ENCODE assay signal across 14 mouse cellular contexts in the genomic region with DNA sequence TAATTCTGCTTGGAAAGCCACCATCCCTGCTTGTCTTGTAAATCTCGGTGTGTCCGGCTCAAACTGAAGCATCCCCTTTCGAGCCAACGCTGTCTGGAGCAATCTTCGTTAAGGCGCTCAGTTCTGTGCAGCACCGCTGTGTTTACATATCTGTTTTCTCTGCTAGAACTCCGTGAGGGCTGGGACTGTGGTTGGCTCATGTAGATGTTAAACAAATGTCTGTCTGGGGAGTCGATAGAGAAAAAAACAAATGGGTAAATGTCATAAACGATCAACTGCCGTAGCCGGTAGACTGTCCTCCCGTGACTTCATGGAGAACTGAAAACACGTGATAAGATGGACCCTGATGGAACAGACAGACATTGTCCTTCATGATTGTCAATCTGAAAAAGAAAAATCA.
A peak's percentile ranks its signal among the peaks of the same experiment; 100 is the strongest.
DNase-seq lines count a peak whose midpoint lies in the region; ATAC-seq and TF ChIP-seq lines count a peak whose summit lies in the region.
"Had no signal": no experiment of that assay in that cellular context is flagged by ENCODE, and none has a peak within 500 bp of the region (broad histone marks: within the 10 kb centered on the region; RNA-seq: fewer than 3 reads in every experiment).

No protein-coding gene starts in this region.

- peak overlapping the region; percentile 39 for H3K4me3 ChIP-seq in gastrocnemius, adult 2 months
- no peak overlapping the region for H3K4me3 ChIP-seq in midbrain, embryonic 14.5 days (replicated peaks; ENCODE audit: low read depth, low read length)
- H3K4me3 ChIP-seq in midbrain, embryonic 10.5 days = no peak overlapping the region
- peak overlapping the region; percentile 16 for H3K4me3 ChIP-seq in hindbrain, postnatal 0 days (ENCODE audit: low read length)
- no peak overlapping the region for H3K4me3 ChIP-seq in small intestine, adult 2 months (ENCODE audit: low read depth, low read length)
- H3K4me3 ChIP-seq: liver, embryonic 13.5 days; myocyte had no signal

- TF ChIP-seq POLR2A in small intestine, adult 2 months (IDR thresholded peaks at IDR 0.05; ENCODE audit: low read depth, low read length) = no peak

- H3K36me3 ChIP-seq in midbrain, embryonic 14.5 days (ENCODE audit: control insufficient read depth, insufficient read depth, low read length) = no peaks in the 10 kb centered on the region
- no peaks in the 10 kb centered on the region for H3K36me3 ChIP-seq in midbrain, embryonic 10.5 days
- H3K36me3 ChIP-seq in hindbrain, postnatal 0 days (ENCODE audit: insufficient read depth, low read length) = no peaks in the 10 kb centered on the region
- no peaks in the 10 kb centered on the region for H3K36me3 ChIP-seq in small intestine, adult 2 months (ENCODE audit: control insufficient read depth, insufficient read depth, low read length)
- H3K36me3 ChIP-seq: liver, embryonic 13.5 days had no signal

- no peak overlapping the region for H3K9ac ChIP-seq in midbrain, embryonic 14.5 days (replicated peaks; ENCODE audit: low read length)
- H3K9ac ChIP-seq in hindbrain, postnatal 0 days (replicated peaks; ENCODE audit: low read length) = no peak overlapping the region
- H3K9ac ChIP-seq: liver, embryonic 13.5 days had no signal

- no peaks in the 10 kb centered on the region for H3K9me3 ChIP-seq in midbrain, embryonic 14.5 days (ENCODE audit: control insufficient read depth, low read length)
- H3K9me3 ChIP-seq in midbrain, embryonic 10.5 days (replicated peaks) = no peaks in the 10 kb centered on the region
- no peaks in the 10 kb centered on the region for H3K9me3 ChIP-seq in hindbrain, postnatal 0 days (ENCODE audit: low read length)
- H3K9me3 ChIP-seq: liver, embryonic 13.5 days had no signal

- no peak for ATAC-seq in midbrain, embryonic 14.5 days (ENCODE audit: low FRiP score, low TSS enrichment)
- ATAC-seq in hindbrain, postnatal 0 days = peak; percentile 60
- no peak for ATAC-seq in erythroblast, adult 5-6 weeks (replicated peaks; ENCODE audit: low FRiP score, poor library complexity, severe bottlenecking)

- no peaks in the 10 kb centered on the region for H3K27me3 ChIP-seq in midbrain, embryonic 14.5 days (ENCODE audit: control insufficient read depth, insufficient read depth, low read length)
- no peaks in the 10 kb centered on the region for H3K27me3 ChIP-seq in midbrain, embryonic 10.5 days (ENCODE audit: low read depth, poor library complexity, severe bottlenecking)
- no peaks in the 10 kb centered on the region for H3K27me3 ChIP-seq in hindbrain, postnatal 0 days (ENCODE audit: insufficient read depth, low read length)
- H3K27me3 ChIP-seq in small intestine, adult 2 months (ENCODE audit: control insufficient read depth, insufficient read depth, low read length) = no peaks in the 10 kb centered on the region
- H3K27me3 ChIP-seq: liver, embryonic 13.5 days had no signal

- 0 out of 2 replicates have a peak, but pooled peaks cover 5% of the 10 kb centered on the region for H3K4me1 ChIP-seq in midbrain, embryonic 14.5 days (ENCODE audit: control insufficient read depth, insufficient read depth, low read length)
- H3K4me1 ChIP-seq in midbrain, embryonic 10.5 days = no peaks in the 10 kb centered on the region
- H3K4me1 ChIP-seq in hindbrain, postnatal 0 days (ENCODE audit: insufficient read depth, low read length) = peaks cover 7% of the 10 kb centered on the region; the same call in 1 of the 2 replicates
- H3K4me1 ChIP-seq in small intestine, adult 2 months (ENCODE audit: control insufficient read depth, insufficient read depth, insufficient read length, low read length) = no peaks in the 10 kb centered on the region
- H3K4me1 ChIP-seq: liver, embryonic 13.5 days had no signal

- WGBS in midbrain, embryonic 14.5 days = 74% methylated on average over 14 of the region's 14 CpGs
- WGBS in midbrain, embryonic 10.5 days = 91% methylated on average over 14 of the region's 14 CpGs
- 46% methylated on average over 14 of the region's 14 CpGs for WGBS in hindbrain, postnatal 0 days
- 66% methylated on average over 14 of the region's 14 CpGs for WGBS in small intestine, adult 2 months

- DNase-seq in gastrocnemius, adult 2 months = no peak
- DNase-seq in gastrocnemius, adult 8-10 months (ENCODE audit: low spot score in 2 of 2) = no peak
- peak; percentile 12 for DNase-seq in midbrain, embryonic 14.5 days
- DNase-seq in midbrain, embryonic 10.5 days (ENCODE audit: low spot score) = no peak
- DNase-seq in hindbrain, postnatal 0 days (ENCODE audit: low spot score) = peak; percentile 9
- DNase-seq in kidney, postnatal 25 days = no peak
- DNase-seq: cerebellum, adult 9-10 months; gastrocnemius, postnatal 10 days; heart, postnatal 14 days; liver, embryonic 13.5 days; spleen, adult 18-20 months had no signal

- H3K4me2 ChIP-seq in midbrain, embryonic 14.5 days (ENCODE audit: low read length) = peak overlapping the region; percentile 24
- peak overlapping the region; percentile 47 for H3K4me2 ChIP-seq in hindbrain, postnatal 0 days (ENCODE audit: low read depth, low read length)
- H3K4me2 ChIP-seq: liver, embryonic 13.5 days had no signal

- H3K27ac ChIP-seq in gastrocnemius, adult 2 months = no peak overlapping the region
- H3K27ac ChIP-seq in midbrain, embryonic 14.5 days (replicated peaks; ENCODE audit: low read depth, low read length) = no peak overlapping the region
- H3K27ac ChIP-seq in midbrain, embryonic 10.5 days (replicated peaks) = no peak overlapping the region
- 0 out of 2 replicates have a peak overlapping the region, but pooled peaks have one; percentile 32 for H3K27ac ChIP-seq in hindbrain, postnatal 0 days
- peak overlapping the region; percentile 28; the same call in 1 of the 2 replicates for H3K27ac ChIP-seq in small intestine, adult 2 months (ENCODE audit: insufficient read depth, low read depth, low read length)
- H3K27ac ChIP-seq: liver, embryonic 13.5 days had no signal

- no peak for TF ChIP-seq CTCF in gastrocnemius, adult 2 months (IDR thresholded peaks at IDR 0.05)
- TF ChIP-seq CTCF in hindbrain, postnatal 0 days (IDR thresholded peaks at IDR 0.05; ENCODE audit: low read depth) = no peak
- no peak for TF ChIP-seq CTCF in small intestine, adult 2 months (IDR thresholded peaks at IDR 0.05; ENCODE audit: extremely low read depth, insufficient read length, insufficient replicate concordance, low read depth, low read length)

- intact Hi-C loops in gastrocnemius, adult 2 months (cut with DNase I) = no loop called here

Comparison
In these comparisons a context has a peak if more than half of its experiments do, and no peak if none do; other contexts are left out.
1. DNase-seq: peak in midbrain, embryonic 14.5 days (single experiment) and hindbrain, postnatal 0 days (single experiment); none in gastrocnemius, adult 2 months (single experiment), gastrocnemius, adult 8-10 months (0 of 2), midbrain, embryonic 10.5 days (single experiment) and kidney, postnatal 25 days (0 of 2).
2. H3K27ac ChIP-seq: peak in hindbrain, postnatal 0 days (single experiment) and small intestine, adult 2 months (single experiment); none in gastrocnemius, adult 2 months (single experiment), midbrain, embryonic 14.5 days (single experiment) and midbrain, embryonic 10.5 days (single experiment).
3. H3K4me3 ChIP-seq: peak in gastrocnemius, adult 2 months (single experiment) and hindbrain, postnatal 0 days (single experiment); none in midbrain, embryonic 14.5 days (single experiment), midbrain, embryonic 10.5 days (single experiment) and small intestine, adult 2 months (single experiment).